Mouse (Mus musculus) yolk sac, embryonic 10.5 days (tissue): ENCODE results near the gene Rplp2.
A peak's percentile ranks its signal among the peaks of the same experiment; 100 is the strongest.

Source experiments
- DNase-seq: peaks from one replicate; pipeline ENCODE4 v3.0.0-alpha.2; 2017; ENCODE audit warnings: low spot score

The Rplp2 gene

DNA sequence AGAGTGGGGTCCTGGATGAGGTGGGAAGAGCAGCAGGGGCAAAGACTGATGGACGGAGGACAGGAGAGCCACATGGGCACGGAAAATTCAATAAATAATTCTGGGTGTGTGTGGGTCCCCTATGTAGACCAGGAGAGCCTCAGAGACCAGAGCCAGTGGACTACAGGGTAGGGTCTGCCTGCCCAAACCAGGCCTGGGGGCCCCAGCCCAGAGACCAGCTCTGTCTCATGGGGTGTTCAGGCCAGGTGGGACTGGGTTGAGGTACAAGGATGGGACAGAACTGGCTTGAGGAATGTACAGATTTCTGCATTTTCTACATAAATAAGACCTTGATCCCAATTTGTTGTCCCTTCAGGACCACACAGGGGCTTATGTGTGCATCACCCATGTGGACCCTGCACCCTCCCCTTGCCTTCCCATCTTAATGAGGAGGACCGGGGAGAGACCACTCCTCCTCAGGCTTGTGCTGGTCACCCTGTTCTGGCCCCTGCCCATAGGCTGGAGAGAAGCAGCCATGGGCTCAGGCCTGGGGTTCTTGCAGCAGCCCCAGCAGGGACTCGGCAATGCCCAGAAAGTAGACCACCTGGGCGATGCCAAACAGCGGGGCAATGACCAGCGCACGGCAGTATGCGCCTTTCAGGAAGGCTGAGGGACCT is 16.5 kb upstream of the Rplp2 start:
- no peak for DNase-seq

DNA sequence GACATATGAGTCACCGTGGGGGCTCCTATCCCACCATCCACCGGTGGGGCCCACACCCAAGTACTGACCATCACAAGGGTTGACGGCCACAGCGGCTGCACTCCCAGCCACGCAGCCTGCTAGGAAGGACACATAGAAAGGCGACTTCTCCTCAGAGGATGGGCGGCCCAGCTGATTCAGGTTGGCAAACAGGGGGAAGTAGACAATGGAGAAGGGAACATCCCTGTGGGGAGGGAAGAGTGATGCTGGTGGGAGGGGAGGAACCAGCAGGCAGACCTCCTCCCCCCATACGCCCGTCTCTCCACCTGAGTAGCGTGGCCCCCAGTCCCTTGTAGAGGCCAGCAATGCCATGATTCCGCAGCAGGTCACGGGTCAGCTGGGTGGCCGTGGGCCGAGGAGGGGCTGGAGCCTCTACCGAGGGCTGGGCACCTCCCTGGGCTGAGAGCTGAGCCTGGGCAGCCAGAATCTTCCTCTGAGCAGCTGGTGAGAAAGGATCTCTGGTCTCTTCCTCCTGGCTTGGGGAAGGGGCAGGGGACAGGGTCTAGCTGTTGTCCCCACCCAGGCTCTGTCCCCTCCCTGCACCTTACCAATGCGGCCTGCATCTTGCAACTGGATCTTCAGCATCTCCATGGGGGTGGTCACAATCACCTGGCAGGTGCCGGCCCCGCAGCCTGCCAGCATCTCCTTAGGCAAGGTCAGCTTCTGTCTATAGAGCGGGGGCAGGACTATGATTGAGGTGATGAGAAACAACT is 15.6 kb upstream of the Rplp2 start:
- no peak for DNase-seq

DNA sequence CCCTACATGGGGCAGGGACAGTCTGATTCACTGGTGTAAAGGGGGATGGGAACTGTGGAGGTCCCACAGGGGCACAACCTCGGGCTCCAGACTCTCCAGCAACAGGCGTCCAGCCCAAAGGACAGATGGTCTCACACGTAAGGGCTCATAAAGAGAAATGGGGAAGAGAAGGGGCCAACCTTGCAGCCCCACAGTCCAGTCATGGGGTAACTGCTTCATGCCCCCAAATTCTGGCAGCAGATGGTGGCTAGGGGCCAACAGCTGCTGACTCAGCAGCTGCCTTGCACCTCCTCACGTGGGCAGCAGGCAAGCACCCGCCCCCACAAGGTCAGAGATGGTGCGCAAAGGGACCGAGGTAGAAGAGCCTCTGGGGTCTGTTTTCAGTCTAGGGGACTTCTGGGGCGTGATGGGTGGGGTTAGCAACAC is 15.0 kb upstream of the Rplp2 start:
- DNase-seq, result no peak

DNA sequence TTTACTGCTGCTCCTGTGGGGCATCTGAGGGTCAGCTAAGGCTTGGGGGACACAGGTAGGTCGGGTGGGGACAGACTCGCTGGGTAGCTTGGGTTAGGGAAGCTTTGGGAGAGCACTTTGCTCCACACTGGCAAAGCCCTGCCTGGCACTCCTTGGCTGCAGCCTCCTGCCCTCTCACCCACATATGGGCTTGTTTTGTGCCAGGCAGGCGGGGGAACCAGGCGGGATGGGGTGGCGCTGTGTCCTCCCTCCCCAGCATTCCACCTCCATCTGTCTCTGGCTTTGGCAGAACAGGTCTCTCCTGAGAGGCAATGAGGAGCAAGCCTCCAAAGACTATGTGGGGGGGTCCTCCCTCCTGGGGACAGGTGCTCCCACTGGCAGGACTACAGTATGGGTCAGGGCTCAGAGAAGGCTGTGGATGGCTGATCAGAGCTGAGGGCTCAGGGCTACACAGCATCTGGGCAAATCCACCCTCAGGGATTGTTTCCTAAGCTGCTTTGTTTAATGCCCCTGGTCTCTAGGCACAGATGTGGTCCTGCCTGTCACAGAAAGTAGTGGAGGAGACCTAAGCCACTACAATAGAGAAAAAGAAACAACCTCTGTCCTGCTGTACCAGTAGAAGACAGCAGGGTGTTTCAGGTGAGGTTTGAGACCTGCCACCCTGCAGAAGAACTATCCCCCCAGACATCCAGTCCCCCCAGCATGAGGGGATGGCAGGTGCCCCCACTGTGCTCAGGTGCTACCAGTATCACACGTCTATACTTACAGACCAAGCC is 14.2 kb upstream of the Rplp2 start:
- DNase-seq, result no peak

DNA sequence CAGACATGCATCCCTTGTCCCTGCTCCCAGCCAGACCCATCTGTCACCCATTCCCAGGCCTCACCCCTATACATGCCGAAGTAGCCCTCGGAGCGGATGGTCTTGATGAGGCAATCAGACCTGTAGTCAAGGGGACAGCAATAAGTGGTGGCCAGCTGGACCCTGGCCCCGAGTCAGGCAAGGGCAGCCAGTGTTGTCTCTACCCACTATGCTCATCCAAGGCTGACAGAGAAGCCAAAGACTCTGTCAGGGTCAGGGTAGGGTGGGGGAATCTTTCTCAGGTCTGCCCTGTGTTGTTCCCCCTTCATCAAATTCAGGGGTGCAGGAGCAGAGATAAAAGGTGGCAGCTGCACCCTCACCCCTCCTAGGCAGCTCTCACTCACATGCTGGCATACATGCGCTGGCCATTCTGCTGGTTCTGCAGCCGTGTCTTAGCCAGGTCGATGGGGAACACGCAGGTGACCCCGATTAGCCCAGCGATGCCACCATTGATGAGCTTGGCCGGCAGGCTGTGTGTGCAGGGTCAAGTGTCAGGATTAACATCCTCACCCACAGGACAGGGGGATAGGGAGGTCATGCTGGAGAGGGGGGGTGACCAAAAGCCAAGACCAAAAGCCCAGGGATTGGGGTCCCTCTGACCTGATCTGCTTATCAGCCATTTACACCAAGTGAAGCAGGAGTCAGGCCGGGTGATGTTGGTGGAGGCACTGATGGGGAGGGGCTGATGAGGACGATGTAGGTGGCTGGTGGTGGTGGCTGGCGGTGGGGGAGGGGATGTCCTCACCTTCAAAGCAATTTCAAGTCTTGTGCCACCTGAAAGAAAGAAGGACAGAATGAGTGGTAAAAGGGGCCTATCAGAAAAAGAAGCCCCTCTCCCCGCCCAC is 13.4 kb upstream of the Rplp2 start:
- DNase-seq, result no peak

DNA sequence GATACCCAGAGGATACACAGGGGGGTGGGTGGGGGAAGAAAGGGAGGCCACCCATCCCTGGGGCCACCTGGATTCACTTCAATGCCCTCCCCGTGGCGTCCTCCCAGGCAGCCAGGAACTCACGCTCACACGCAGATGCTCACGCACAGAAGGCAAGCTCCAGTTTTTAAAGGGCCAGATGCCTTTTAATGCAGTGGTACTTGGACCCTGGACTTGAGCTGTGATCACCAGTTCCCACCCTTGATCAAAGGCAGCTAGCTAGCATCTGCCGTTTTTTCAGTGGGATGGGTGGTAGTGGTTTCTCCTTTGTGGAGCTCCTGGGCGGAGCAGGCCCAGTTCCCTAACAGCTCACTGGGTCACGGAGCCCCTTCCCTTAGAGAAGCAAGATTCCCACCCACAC is 12.7 kb upstream of the Rplp2 start:
- DNase-seq, result no peak

DNA sequence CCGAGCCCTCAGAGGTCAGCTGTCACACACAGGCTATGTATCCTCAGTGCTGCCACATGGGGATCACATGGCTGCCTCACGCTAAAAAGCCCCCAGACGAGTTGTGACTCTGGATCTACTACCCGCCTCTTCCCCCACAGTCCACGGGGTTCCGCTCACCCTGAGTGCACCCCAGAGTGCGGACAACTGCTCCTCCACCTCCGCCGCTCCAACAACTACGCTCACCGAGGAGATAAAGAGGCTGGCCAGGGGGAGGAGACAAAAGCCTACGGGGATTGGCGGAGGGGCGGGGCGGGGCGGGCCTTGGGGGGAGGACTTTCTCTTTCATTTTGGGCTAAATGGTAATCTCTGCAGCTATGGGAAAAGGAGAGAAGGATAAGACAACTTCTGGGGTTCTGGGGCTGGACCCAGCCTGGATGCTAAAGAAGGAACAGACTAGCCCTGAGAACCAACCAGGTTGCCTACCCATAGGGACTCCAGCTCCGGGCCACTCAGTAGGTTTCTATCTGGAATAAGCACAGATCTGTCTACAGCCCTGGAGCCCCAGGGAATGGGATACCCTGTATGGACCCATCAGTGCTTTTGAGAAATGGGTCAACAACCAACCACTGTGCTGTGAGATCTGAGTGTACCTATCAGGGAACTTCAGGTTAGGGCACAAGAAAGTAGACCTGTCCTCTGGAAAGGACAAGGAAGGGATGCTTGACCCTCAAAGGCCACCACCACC is 11.9 kb upstream of the Rplp2 start:
- DNase-seq, result peak; percentile 78

DNA sequence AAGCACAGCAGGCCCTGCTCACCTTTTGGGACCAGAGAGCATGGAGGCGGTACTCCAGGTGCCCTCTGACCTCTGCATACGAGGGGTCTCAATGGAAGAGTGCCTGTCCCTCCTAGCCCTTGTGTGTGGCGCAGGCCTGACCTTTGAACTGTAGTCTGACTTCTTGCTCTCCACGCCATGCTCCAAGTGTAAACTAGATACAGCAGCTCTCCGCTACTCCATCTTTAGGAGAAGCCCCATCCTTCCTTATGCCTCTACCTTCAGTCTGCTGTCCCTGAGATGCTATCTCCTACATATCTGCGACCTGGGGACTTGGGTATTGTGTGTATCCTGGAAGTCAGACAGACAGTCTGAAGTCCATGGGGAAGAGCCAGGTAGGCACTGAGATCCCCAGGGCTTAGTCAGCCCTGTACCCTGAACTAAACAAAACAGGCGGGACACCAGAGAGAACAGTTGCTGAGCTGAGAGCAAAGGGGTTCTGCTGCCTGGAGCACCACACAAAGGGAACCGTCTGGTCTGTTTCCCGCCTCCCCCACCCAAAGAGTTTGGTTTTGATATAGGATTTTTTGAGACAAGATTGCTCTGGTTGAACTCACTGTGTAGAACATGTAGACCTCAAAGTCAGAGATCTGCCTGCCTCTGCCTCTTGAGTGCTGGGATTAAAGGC is 11.2 kb upstream of the Rplp2 start:
- DNase-seq, result peak; percentile 72

DNA sequence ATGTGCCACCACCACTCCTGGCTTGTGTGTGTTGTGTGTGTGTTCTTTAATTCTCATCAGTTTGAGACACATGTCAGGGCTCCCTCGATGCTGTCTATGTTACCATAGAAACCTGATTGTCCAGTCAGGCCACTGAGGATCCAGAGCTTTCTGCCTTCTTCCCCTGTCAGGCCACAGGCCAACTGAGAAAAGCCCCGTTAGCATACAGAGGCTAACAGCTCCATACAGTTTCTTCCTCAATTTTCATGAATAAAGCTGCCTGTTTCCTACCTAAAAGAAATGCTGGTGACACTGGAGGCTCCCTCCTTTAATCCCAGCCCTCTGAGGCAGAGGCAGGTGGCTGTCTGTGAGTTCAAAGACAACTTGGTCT is 10.7 kb upstream of the Rplp2 start:
- no peak for DNase-seq

DNA sequence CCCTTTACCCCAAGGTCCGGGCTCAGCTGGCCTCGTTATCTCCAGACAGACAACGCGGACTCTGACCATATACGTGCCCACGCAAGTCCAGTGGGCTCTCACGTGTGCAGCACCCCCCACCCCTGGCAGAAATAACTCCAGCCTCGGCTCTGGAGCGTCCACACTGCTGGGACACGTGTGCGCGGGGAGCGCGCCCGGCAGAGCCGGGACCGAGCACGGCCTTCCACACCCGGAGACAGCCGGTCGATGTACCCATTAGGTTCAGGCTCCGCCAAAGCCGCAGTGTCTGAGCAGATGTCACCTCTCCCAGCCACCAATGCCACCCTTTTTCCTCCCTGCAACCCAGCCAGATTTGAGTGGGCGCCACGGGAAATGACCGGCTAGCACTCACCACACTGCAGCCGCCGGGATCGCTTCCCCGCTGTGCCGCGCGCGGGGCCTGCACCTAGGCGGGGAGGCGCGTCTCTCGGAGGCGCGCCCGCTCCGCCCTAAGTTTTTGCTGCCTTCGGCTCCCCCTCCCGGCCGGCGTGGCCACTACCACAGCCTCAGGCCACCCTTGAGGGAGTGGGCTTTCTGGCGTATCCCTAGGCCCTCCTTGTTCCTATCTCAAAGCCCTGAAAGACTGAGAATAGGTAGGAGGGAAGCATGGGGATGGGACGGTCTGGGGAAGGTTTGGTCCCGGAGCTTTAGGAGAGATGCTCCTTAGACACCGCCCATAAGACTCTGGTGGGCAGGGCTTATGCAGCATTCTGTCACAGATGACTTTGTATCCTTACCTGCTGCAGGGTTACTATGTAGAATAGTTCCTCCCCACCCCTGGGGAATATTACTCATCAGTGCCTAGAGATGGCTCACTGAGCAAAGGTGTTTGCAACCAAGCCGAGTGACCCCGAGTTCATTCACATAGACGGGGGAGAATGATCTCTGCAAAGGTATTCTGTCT is 9.7 kb upstream of the Rplp2 start, which contains the start of gene Slc25a22:
TSS of gene Slc25a22 (minus strand) at position 715 of the 943 bp plus-strand sequence.
- DNase-seq, result peak; percentile 85

DNA sequence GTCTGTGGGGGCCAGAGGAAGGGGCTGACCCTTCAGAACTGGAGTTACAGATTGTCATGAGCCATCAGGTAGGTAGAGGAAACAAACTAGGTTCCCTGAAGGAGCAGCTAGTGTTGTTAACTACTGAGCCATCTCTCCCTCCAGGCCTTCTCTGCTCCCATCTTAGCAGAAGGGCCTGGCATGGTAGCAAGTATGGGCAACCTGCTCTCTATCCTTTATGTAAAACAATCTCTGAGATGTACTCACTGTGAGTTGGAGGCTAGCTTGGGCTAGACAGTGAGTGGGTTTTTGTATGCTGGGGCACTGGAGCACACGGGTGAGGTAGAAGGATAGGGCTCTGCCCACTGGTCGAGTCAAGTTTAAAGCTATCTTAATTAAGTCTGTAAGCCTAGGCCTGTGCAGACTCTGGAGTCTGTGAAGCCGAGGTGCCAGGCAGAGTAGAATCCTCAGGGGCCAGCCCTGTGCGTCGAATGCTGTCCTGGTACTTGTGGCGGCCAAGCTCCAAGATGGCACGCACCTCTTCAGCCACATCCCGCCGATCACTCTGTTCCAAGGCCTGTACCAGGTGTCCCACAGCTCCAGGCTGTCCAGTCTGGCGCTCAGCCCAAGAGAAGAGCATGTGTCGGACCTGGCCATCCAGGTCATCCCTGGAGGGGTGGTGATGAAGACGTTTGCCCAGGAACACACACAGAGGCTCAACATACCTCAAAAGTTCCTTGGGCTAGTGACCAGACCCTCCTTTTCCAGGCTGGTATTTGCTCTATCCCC is 8.8 kb upstream of the Rplp2 start:
- DNase-seq, result no peak

DNA sequence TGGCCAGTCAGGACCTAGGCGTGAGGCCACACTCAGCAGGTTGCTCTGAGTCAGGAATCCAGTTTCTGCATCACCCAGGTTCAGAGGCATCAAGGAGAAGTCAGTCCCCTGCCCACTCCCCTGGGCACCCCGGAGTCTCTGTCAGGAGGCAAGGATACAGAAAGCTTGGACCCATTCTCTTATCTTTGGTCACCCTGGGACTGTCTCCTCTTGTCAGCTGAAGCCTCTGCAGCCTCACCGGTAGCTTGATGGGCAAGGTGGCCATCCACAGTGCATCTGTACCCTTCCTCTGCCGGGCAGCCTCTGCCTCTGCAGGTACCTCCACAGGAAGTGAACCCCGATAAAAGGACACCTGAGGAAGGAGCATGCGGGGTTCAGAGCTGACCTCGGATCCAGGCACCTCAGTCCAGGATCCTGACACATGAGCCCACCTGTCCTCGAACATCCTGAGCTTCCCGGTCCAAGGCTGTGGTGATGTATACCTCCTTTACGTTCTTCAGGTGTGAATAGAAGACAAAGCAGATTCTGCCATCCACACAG is 8.0 kb upstream of the Rplp2 start:
- no peak for DNase-seq

DNA sequence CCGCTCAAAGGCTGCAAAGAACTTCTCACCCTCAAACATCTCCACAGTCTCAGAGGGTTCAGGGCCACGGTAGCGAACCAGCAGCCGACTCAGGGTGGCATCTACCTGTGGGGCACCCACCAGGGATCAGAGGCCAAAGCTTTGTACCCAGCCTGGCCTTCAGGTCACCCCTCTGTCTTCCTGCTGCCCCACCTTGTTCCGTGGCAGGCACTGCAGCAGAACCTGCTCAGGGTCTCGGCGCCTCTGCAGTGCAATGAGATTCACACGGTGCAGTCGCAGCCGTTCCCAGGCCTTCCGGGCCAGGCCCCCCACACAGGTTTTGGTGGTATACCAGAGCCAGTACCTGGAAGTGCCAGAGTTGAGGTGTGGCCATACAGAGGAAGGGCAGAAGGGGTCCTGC is 7.4 kb upstream of the Rplp2 start:
- DNase-seq, result no peak

DNA sequence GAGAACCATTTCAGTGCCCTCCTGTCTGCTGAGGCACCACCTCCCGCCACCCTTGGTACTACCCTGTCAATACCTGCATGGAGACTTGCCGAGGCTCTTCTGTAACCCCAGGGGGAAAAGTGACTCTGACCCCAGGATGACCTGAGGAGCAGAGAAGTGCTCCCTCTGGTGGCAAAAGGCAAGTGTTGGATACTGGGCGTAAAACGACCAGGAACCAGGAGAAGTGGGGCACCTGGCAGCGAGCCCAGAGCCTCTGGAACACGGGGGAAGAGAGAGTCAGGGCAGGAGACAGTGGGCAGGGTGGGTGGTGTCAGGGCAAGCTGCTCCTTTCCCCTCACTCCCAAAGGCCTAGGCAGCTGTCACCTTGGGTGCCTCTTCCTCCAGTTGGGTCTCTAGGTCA is 6.6 kb upstream of the Rplp2 start:
- DNase-seq, result no peak

DNA sequence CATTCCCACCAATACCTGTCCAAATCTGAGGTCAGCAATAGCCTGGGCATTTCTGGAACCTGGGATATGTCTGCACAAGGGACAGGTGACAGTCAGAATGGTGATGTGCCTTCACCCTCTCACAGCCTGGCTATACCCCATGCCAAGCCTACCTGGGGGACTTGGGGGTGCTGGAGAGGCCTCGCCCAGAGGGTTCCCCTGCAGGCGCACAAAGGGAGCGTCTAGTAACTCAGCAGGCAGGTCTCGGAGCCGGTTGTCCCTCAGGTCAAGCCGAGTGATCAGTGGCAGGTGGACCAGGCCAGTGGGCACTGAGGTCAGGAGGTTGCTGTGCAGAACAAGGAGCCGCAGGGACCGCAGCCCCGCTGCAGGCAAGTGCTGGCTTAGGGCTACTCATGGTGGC is 5.7 kb upstream of the Rplp2 start:
- DNase-seq, result no peak

DNA sequence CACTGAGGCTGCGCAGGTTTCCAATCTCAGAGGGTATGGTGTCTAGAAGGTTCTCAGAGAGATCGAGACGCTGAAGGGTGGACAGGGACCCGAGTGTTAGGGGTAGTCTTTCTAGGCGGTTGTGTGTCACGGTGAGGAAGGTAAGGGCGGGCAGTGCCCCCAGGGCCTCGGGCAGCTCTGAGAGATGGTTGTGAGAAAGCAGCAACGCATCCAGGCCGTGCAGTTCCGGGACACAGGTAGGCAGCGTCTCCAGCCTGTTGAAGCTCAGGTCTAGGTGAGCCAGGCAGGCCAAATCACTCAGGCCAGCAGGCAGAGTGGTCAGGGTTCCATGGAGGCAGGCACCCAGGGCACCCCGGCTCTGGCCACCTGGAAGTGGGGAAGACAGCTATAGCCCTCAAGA is 5.0 kb upstream of the Rplp2 start:
- DNase-seq, result no peak

DNA sequence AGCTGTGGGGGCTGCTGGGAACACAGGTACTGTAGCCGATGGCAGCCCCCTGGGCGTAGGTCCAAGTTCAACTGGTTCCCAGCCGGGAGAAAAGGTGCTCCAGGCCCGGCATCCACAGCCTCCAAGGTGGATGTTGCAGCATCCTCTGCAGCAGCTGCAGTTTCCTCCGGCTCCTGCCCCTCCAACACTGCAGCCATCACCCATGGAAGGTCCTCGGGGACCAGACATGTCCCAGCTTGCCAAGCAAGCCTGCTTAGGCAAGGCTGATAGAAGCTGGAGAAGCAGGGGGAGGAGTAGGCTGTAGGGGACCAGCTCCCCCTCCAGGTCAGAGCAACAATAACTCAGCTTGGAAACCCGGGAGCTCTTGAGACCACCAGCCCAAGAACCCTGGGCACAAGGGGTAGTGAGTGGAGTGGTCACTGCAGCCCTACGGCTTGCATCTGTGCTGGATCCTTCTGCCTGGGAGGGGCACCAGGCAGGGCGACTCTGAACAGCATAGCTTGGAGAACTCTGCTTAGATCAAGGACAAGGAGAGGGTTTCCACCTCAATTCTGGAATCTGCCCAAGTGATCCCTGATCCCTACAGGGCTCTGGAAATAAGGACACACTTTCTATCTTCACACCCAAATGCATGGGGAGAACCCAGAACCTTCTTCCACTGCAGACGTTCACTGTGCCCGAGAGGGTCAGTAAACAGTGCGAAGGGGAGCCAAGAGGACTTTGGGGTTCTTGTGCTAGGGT is 3.9 kb upstream of the Rplp2 start:
- DNase-seq, result no peak

DNA sequence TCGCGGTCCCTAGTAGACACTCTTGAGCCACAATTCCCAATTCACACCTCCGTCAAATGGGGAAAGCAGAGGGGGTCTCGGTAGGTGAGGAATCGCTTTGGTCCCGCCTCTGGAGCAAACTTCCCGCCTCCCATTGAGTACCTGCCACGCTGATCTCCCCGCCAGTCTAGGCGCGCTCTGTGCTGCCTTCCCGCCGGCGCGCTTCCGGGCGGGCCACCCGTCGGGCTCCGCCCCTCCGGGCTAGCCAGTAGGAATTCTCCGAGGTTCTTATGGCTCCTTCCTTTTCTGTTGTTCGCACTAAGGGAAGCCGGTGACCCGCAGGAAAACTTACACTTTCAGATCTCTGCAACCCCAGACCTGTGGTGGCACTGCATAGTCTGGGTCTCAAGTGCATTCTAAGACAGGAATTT is 3.3 kb upstream of the Rplp2 start, which contains the start of gene Pidd1:
TSS of gene Pidd1 (minus strand) at position 198 of the 410 bp plus-strand sequence.
- peak; percentile 80 for DNase-seq
